Mouse (Mus musculus): ENCODE measurements around the gene Exoc2. TPM values are rescaled to one million over a fixed set of nuclear protein-coding genes. Genes with fewer than 3 reads are reported as not detected.

Exoc2 gene
- total RNA-seq, 4 experiments from 2014 or later, result 13.9 to 17.2 (median 14.5) TPM

DNA sequence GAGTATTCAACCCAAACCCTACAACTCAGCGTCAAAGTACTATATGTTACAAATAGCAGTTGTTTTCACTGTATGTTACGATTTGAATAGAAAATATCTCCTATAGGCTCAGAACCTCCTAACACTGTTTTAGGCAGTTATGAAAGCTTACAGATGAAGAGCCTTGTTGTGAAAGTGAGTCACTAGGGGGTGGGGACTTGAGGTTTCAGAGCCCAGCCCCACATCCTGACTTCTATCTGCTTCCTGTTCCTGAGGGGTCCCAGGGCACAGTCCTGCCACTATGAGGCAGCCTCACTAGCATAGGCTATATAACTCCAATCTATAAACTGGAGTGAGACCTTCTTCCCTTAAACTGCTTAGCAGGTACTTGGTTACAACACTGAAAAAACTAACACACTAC, 1.8 kb downstream of the Exoc2 start:
- no peak for DNase-seq (ENCODE audit: low spot score in 2 of 2)

GRCm38 (mm10) chr13:30971047-30971446, 2.8 kb downstream of the Exoc2 start:
- DNase-seq (ENCODE audit: low spot score in 2 of 2), result no peak

GRCm38 (mm10) chr13:30968311-30968710, 5.6 kb downstream of the Exoc2 start:
- DNase-seq (ENCODE audit: low spot score in 2 of 2), result no peak

GRCm38 (mm10) chr13:30966507-30966911, 7.4 kb downstream of the Exoc2 start:
- no peak for DNase-seq (ENCODE audit: low spot score in 2 of 2)

GRCm38 (mm10) chr13:30961932-30962331, 12.0 kb downstream of the Exoc2 start:
- DNase-seq (ENCODE audit: low spot score in 2 of 2), result no peak

DNA sequence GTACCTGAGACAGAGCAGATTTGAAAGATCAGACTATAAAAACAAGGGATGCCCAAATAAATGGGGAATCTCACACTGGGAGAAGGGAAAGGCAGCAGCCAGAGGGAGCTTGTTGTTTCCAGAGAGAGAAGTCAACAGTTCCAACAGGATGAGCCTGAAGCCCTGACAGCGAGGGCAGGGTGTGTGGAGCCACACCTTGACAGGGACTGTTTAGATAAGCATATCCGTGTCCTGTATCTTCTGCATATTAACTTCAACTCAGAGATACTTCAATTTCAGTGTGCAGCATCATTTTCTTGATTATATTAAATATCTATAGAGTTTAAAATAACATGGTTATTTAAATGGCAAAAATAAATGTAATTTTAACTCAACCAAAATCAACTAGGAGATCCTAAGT, 13.2 kb downstream of the Exoc2 start:
- DNase-seq (ENCODE audit: low spot score in 2 of 2), result no peak

- no peak for DNase-seq (ENCODE audit: low spot score in 2 of 2)
Measured at GRCm38 (mm10) chr13:30953580-30953979, 20.3 kb downstream of the Exoc2 start.

DNA sequence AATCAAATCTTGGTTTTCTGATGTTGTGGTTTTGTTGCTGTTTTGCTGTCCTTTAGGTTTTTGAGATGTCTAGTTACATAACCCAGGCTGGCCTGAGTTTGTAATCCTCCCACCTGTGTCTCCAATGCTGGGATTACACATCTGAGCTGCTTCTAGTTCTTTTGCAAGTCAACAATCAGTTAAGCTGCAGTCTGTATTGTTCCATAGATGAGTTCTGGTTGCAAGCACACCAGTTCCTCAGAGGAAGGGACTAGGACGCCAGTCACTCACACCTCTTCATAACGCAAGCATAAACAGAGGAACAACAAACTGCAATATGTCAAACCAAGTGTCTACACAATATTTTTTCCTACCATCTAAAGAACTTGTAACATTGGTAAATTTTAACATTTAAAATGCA, 21.8 kb downstream of the Exoc2 start:
- no peak for DNase-seq (ENCODE audit: low spot score in 2 of 2)

- DNase-seq (ENCODE audit: low spot score in 2 of 2), result no peak
Measured at GRCm38 (mm10) chr13:30949181-30949580, 24.7 kb downstream of the Exoc2 start.

DNA sequence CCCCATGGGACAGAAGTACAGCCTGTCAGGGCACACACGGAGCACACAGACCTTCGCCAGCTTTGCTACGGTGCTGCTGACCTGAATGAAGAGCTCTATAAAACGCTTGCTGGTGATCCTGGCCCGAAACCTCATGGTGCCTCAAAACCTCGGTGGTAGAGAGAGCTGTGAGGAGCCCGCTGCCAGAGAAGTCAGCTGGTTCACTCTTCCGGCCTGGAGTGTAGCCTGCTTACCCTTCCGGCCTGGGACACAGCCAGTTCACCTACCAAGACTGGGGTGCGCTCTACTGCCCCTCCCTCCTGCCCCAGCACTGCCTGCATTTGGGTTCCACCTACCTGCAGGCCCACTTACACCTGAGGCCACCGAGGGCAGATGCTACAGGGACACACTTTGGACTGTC, 26.4 kb downstream of the Exoc2 start, which contains the start of gene Hus1b:
Gene Hus1b (minus strand): TSS at position 220 of the 400 bp plus-strand sequence.
- DNase-seq (ENCODE audit: low spot score in 2 of 2), result no peak

DNA sequence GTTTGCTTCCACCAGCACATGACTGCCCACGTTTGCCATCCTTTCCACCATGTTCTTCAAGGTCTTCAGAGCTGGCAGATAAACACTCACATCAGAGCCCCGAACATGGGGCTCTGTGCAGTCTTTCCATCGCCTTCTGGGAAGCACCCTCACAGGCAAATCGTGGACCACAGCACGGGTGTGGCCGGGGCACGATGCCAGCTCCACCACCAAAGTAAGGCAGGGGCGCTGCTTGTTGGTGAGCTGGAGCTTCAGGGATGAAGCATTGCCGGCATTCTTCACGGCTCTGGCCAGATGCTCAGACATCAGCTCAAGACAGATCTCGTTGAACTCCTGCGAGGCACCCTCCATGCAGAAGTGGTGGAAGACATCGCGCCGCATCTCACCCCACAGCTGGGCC, 26.8 kb downstream of the Exoc2 start:
- DNase-seq (ENCODE audit: low spot score in 2 of 2), result no peak

DNA sequence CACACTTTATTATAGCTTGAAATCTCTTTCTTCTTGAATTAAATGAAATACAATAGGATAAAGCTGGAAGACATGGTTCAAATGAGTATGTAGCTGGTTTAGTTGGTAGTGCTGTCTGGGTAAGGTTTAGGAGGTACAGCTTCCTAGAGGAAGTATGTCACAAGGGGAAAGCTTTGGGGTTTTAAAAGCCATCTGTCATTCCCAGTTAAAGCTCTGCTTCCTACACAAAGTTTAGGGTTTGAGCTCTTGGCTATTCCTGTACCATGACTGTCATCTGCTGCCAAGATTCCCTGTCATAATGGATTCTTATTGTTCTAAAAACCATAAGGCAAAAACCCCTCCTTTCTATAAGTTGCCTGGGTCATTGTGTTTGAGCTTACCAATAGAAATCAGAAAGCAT, 28.1 kb downstream of the Exoc2 start:
- DNase-seq (ENCODE audit: low spot score in 2 of 2), result no peak

GRCm38 (mm10) chr13:30932972-30933371, 40.9 kb downstream of the Exoc2 start:
- no peak for DNase-seq (ENCODE audit: low spot score in 2 of 2)

DNA sequence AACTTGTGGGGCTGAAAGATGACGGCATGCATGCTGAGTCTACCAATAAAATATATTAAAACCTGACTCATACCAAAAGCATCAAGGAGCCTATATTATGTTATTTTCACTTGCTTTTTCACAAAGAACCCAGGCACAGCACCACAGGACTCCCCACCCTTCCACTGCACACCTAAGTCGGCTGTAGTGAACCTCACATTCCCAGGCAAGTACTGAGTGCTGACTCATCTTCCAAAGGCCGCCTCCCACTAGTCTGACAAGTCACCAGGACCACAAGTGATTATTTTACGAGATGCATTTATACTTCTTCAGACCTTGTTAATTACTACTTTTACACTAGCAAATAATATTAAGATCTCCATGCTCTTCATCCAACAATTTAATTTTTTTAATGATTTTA, 42.3 kb downstream of the Exoc2 start:
- no peak for DNase-seq (ENCODE audit: low spot score in 2 of 2)

DNA sequence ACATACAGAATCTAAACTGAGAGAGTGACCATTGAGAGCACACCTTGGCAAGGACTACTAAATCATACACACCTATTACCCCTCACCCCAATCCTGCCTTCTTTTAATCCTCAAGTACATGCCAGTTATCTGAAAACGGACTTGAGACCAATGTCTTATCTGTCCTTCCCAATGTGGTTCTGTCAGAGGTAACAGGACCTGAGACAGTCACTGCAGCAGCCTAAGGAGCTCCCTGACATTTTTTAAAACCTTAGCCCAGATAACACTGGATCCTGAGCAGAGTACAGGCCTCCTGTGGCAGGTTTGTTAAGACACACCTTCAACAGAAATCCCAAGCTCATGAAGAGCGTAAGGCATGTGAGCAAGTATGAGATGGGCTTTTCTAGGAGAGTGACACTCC, 44.8 kb downstream of the Exoc2 start:
- no peak for DNase-seq (ENCODE audit: low spot score in 2 of 2)

- DNase-seq (ENCODE audit: low spot score in 2 of 2), result no peak
Measured at GRCm38 (mm10) chr13:30924269-30924668, 49.6 kb downstream of the Exoc2 start.

DNA sequence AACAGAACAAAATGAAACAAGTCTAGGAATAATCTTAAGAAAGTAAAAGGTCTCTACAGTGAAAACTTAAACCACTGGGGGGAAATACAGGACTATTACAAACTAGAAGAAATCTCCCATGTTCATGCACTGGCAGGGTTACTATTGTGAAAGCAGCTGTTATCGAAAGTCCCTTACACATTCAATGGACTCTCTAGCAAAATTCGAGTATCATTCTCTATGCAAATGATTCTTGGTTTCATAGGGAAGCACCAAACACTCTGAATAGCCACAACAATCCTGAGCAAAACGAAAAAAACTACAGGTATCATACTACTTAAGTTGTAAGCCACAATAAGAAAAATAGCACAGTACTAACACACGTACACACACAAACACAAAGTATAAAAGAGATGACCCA, 52.0 kb downstream of the Exoc2 start:
- no peak for DNase-seq (ENCODE audit: low spot score in 2 of 2)

- no peak for DNase-seq (ENCODE audit: low spot score in 2 of 2)
Measured at GRCm38 (mm10) chr13:30913757-30914156, 60.1 kb downstream of the Exoc2 start.

- DNase-seq (ENCODE audit: low spot score in 2 of 2), result peak; percentile 11 to 45
Measured at GRCm38 (mm10) chr13:30913028-30913427, 60.9 kb downstream of the Exoc2 start.

DNA sequence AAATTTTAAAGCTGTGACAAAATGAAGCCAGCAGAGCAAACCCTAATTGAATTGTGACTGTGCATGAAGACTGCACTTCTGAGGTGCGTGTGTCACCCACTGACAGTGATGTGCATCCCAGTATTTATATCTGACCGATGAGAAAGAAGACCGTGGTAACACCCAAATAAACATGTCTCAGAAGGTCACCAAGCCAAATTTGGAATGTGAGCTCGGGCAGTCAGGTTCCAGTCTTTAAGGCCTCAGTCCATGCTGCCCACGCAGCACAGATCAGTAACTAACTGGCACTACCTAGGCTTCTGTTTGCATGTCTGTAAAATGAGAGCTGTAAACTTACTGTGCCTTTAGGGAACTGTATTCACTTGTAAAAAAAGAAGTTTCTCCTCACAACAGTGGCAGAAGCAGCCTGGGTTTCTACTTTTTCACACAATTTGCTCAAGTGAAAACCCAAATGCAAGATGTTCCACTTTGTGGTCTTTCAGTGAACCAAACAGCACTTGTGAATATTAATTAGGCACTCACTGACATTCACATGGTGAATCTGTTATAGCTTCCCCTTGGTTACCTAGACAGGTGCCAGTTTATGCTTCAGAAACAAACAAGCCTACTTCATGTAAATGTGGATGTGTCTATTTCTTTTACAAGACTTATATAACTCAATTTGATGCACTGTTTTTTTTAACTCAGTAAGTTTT, 61.8 kb downstream of the Exoc2 start:
- DNase-seq (ENCODE audit: low spot score in 2 of 2), result peak; percentile 16 to 56

DNA sequence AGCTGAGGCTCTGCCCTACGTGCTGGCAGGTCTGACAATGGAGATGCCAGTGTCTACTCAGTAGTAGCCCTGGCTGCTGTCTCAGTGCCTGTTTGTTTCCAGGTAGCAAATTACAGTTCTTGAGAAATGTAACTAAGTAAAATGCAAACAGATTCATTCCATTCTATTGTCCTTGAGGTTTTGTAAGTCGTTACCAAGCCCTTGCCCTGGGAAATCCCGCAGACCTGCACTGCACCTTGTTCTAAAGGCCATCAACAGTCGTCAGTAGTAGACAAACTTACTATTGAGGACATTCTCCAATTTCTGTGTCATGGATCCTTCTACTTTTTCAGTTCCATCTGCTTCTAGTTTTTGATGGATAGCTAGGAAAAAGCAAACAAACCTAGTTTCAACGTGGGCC, 63.0 kb downstream of the Exoc2 start:
- no peak for DNase-seq (ENCODE audit: low spot score in 2 of 2)

GRCm38 (mm10) chr13:30902286-30902685, 71.6 kb downstream of the Exoc2 start:
- DNase-seq (ENCODE audit: low spot score in 2 of 2), result no peak

GRCm38 (mm10) chr13:30901387-30902041, 72.4 kb downstream of the Exoc2 start:
- no peak for DNase-seq (ENCODE audit: low spot score in 2 of 2)

Data from gastrocnemius, adult 8-10 months (tissue).